Mouse (Mus musculus): ENCODE results near the gene Ttc3. TPM values are rescaled to one million over a fixed set of nuclear protein-coding genes. Genes with fewer than 3 reads are reported as not detected.

Gene Ttc3
- polyA plus RNA-seq, 1 experiment from 2014 or later, result 1,226 TPM

DNA sequence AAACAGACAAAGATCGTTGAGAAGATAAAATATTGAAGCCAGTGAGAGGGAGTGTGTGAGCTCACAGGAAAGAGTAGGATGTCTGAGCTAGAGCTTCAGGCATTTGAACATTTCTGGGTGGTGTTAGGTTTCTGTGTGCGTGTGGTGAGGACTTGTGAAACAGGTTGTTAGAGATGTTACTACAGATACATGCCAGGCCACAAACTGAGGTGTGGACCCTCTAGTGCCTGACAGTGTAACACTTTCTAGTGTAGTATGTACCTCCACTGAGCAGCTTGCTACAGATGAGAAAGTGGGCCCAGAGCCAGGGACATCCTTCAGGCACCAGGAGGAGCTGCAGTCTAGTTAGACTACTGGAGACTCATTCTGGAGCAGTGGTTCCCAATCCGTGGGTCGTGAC, 31.8 kb downstream of the Ttc3 start:
- WGBS, result 87% methylated on average over 4 of the region's 4 CpGs

GRCm38 (mm10) chr16:94411287-94411686, 40.9 kb downstream of the Ttc3 start:
- ATAC-seq (ENCODE audit: low read depth), result no peak
- Histone ChIP-seq H3K4me2 (ENCODE audit: low read depth, low read length) (no peak overlapping the region), H3K36me3 (ENCODE audit: control insufficient read depth, insufficient read depth, low read length) (peaks cover 25% of the 10 kb centered on the region), H3K9ac (replicated peaks; ENCODE audit: low read depth, low read length) (no peak overlapping the region), H3K27me3 (ENCODE audit: control insufficient read depth, insufficient read depth, low read length) (no peaks in the 10 kb centered on the region), H3K9me3 (ENCODE audit: control insufficient read depth, low read length) (no peaks in the 10 kb centered on the region), H3K27ac (ENCODE audit: low read depth, low read length) (no peak overlapping the region), H3K4me3 (ENCODE audit: low read depth, low read length) (no peak overlapping the region), H3K4me1 (ENCODE audit: control insufficient read depth, insufficient read depth, low read length) (no peaks in the 10 kb centered on the region; the same call in 1 of the 2 replicates)
- 93% methylated on average over 3 of the region's 3 CpGs for WGBS

More for the DNA sequence above, 31.8 kb downstream of the Ttc3 start:
- Histone ChIP-seq H3K9ac (replicated peaks; ENCODE audit: low read depth, low read length) (no peak overlapping the region), H3K27me3 (ENCODE audit: control insufficient read depth, insufficient read depth, low read length) (no peaks in the 10 kb centered on the region), H3K36me3 (ENCODE audit: control insufficient read depth, insufficient read depth, low read length) (peaks cover 6% of the 10 kb centered on the region; the same call in 1 of the 2 replicates), H3K9me3 (ENCODE audit: control insufficient read depth, low read length) (no peaks in the 10 kb centered on the region), H3K27ac (ENCODE audit: low read depth, low read length) (no peak overlapping the region), H3K4me1 (ENCODE audit: control insufficient read depth, insufficient read depth, low read length) (no peaks in the 10 kb centered on the region), H3K4me3 (ENCODE audit: low read depth, low read length) (no peak overlapping the region), H3K4me2 (ENCODE audit: low read depth, low read length) (no peak overlapping the region)
- no peak for ATAC-seq (ENCODE audit: low read depth)

- Histone ChIP-seq H3K9ac (replicated peaks; ENCODE audit: low read depth, low read length) (no peak overlapping the region), H3K27me3 (ENCODE audit: control insufficient read depth, insufficient read depth, low read length) (no peaks in the 10 kb centered on the region), H3K27ac (ENCODE audit: low read depth, low read length) (no peak overlapping the region), H3K4me2 (ENCODE audit: low read depth, low read length) (no peak overlapping the region), H3K4me1 (ENCODE audit: control insufficient read depth, insufficient read depth, low read length) (no peaks in the 10 kb centered on the region; the same call in 1 of the 2 replicates), H3K36me3 (ENCODE audit: control insufficient read depth, insufficient read depth, low read length) (peaks cover 27% of the 10 kb centered on the region), H3K4me3 (ENCODE audit: low read depth, low read length) (no peak overlapping the region), H3K9me3 (ENCODE audit: control insufficient read depth, low read length) (no peaks in the 10 kb centered on the region)
- 87% methylated on average over 2 of the region's 2 CpGs for WGBS
- no peak for ATAC-seq (ENCODE audit: low read depth)
Measured at GRCm38 (mm10) chr16:94412198-94412597, 41.8 kb downstream of the Ttc3 start.

DNA sequence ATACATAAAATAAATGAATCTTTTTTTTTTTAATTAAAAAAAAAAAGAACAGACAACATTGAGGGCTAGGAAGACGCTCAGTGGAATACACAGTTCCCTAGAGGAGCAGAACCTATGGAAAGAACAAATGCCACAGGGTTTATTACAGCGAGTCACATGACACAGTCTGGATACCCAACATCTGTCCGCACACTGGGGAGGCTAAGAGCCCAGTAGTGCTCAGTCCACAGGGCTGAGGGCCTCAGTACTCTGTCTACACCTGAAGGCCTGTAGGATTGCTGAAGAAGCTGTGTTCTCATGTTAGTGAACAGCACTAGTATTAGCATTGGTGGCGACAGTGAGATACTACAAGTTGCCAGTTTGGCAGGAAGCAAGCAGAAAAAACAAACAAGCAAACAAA, 42.3 kb downstream of the Ttc3 start:
- H3K36me3 ChIP-seq (ENCODE audit: control insufficient read depth, insufficient read depth, low read length), result peaks cover 28% of the 10 kb centered on the region
- ATAC-seq (ENCODE audit: low read depth), result no peak; the same call in 1 of the 2 replicates
- no peak overlapping the region for H3K4me2 ChIP-seq (ENCODE audit: low read depth, low read length)
- no peak overlapping the region for H3K4me3 ChIP-seq (ENCODE audit: low read depth, low read length)
- H3K27ac ChIP-seq (ENCODE audit: low read depth, low read length), result no peak overlapping the region
- H3K4me1 ChIP-seq (ENCODE audit: control insufficient read depth, insufficient read depth, low read length), result no peaks in the 10 kb centered on the region; the same call in 1 of the 2 replicates
- no peaks in the 10 kb centered on the region for H3K9me3 ChIP-seq (ENCODE audit: control insufficient read depth, low read length)
- 85% methylated on average over 4 of the region's 4 CpGs for WGBS
- no peaks in the 10 kb centered on the region for H3K27me3 ChIP-seq (ENCODE audit: control insufficient read depth, insufficient read depth, low read length)
- H3K9ac ChIP-seq (replicated peaks; ENCODE audit: low read depth, low read length), result no peak overlapping the region

DNA sequence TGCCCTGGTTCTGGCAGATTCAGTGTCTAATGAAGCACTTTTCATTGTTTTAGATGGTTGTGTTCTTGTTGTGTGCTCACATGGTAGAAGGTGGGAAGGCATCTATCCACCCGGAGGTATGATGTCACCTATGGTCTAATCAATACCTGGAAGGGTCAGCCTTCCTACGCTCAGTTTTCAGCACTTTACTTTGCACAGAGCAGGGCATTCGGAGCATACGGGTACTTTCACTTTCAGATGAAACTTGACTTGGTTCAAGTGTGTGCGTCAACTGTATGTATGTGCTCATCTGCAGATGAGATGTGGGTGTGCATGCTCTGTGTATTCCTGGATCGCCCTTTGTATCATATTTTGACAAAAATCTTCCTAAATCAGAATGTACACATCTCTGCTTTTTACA, 43.7 kb downstream of the Ttc3 start:
- H3K9me3 ChIP-seq (ENCODE audit: control insufficient read depth, low read length), result no peaks in the 10 kb centered on the region
- no peaks in the 10 kb centered on the region for H3K27me3 ChIP-seq (ENCODE audit: control insufficient read depth, insufficient read depth, low read length)
- no peak overlapping the region for H3K4me2 ChIP-seq (ENCODE audit: low read depth, low read length)
- no peak overlapping the region for H3K4me3 ChIP-seq (ENCODE audit: low read depth, low read length)
- ATAC-seq (ENCODE audit: low read depth), result no peak
- no peak overlapping the region for H3K27ac ChIP-seq (ENCODE audit: low read depth, low read length)
- WGBS, result 96% methylated on average over 6 of the region's 6 CpGs
- no peak overlapping the region for H3K9ac ChIP-seq (replicated peaks; ENCODE audit: low read depth, low read length)
- H3K36me3 ChIP-seq (ENCODE audit: control insufficient read depth, insufficient read depth, low read length), result peaks cover 36% of the 10 kb centered on the region
- H3K4me1 ChIP-seq (ENCODE audit: control insufficient read depth, insufficient read depth, low read length), result no peaks in the 10 kb centered on the region; the same call in 1 of the 2 replicates

DNA sequence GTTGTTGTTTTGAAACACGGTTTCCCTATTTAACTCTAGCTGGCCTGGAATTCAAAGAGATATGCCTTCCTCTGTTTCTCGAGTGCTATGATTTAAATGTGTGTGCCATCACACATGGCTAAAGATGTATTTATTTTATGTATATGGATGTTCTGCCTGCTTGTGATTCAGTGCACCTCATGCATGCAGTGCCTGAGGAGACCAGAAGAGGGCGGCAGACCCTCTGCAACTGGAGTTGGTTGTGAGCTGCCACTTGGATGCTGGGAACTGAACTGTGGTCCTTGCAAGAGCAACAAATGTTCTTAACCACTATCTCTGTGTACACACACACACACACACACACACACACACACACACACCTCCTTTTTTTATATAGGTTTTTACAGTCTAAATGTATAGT, 50.1 kb downstream of the Ttc3 start:
- H3K27me3 ChIP-seq (ENCODE audit: control insufficient read depth, insufficient read depth, low read length), result no peaks in the 10 kb centered on the region
- ATAC-seq (ENCODE audit: low read depth), result no peak
- H3K36me3 ChIP-seq (ENCODE audit: control insufficient read depth, insufficient read depth, low read length), result peaks cover 65% of the 10 kb centered on the region
- no peak overlapping the region for H3K27ac ChIP-seq (ENCODE audit: low read depth, low read length)
- no peaks in the 10 kb centered on the region for H3K9me3 ChIP-seq (ENCODE audit: control insufficient read depth, low read length)
- H3K9ac ChIP-seq (replicated peaks; ENCODE audit: low read depth, low read length), result no peak overlapping the region
- H3K4me2 ChIP-seq (ENCODE audit: low read depth, low read length), result no peak overlapping the region
- no peak overlapping the region for H3K4me3 ChIP-seq (ENCODE audit: low read depth, low read length)
- 96% methylated on average over 3 of the region's 3 CpGs for WGBS
- no peaks in the 10 kb centered on the region for H3K4me1 ChIP-seq (ENCODE audit: control insufficient read depth, insufficient read depth, low read length)

DNA sequence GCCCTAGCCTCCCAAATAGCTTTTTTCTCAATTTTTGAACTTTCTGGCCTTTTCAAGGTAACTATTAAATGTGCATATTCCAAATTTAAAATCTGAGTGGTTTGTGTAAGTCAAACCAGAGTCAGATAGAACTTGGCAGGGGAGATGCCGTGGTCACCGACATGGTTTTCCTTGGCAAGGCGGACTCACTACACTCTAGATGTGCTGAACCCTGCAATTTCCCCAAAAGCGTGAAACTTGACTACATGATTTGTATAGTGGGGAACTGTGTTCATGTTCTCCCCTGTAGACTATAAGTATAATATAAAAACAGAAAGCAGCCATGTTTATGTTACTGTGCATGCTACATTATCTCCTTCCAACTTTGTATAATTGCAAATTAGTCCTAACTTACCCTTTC, 58.5 kb downstream of the Ttc3 start:
- Histone ChIP-seq H3K27me3 (ENCODE audit: control insufficient read depth, insufficient read depth, low read length) (no peaks in the 10 kb centered on the region), H3K36me3 (ENCODE audit: control insufficient read depth, insufficient read depth, low read length) (peaks cover 74% of the 10 kb centered on the region), H3K9me3 (ENCODE audit: control insufficient read depth, low read length) (no peaks in the 10 kb centered on the region), H3K4me1 (ENCODE audit: control insufficient read depth, insufficient read depth, low read length) (no peaks in the 10 kb centered on the region), H3K27ac (ENCODE audit: low read depth, low read length) (no peak overlapping the region), H3K9ac (replicated peaks; ENCODE audit: low read depth, low read length) (no peak overlapping the region), H3K4me3 (ENCODE audit: low read depth, low read length) (no peak overlapping the region), H3K4me2 (ENCODE audit: low read depth, low read length) (no peak overlapping the region)
- 94% methylated on average over 4 of the region's 4 CpGs for WGBS
- ATAC-seq (ENCODE audit: low read depth), result no peak

GRCm38 (mm10) chr16:94435495-94436234, 65.2 kb downstream of the Ttc3 start:
- Histone ChIP-seq H3K4me3 (ENCODE audit: low read depth, low read length) (no peak overlapping the region), H3K27ac (ENCODE audit: low read depth, low read length) (no peak overlapping the region), H3K4me1 (ENCODE audit: control insufficient read depth, insufficient read depth, low read length) (no peaks in the 10 kb centered on the region), H3K36me3 (ENCODE audit: control insufficient read depth, insufficient read depth, low read length) (peaks cover 83% of the 10 kb centered on the region), H3K27me3 (ENCODE audit: control insufficient read depth, insufficient read depth, low read length) (no peaks in the 10 kb centered on the region), H3K9ac (replicated peaks; ENCODE audit: low read depth, low read length) (no peak overlapping the region), H3K4me2 (ENCODE audit: low read depth, low read length) (no peak overlapping the region), H3K9me3 (ENCODE audit: control insufficient read depth, low read length) (no peaks in the 10 kb centered on the region)
- 97% methylated on average over 8 of the region's 8 CpGs for WGBS
- ATAC-seq (ENCODE audit: low read depth), result no peak

- no peaks in the 10 kb centered on the region for H3K9me3 ChIP-seq (ENCODE audit: control insufficient read depth, low read length)
- no peak overlapping the region for H3K9ac ChIP-seq (replicated peaks; ENCODE audit: low read depth, low read length)
- no peak overlapping the region for H3K27ac ChIP-seq (ENCODE audit: low read depth, low read length)
- no peak for ATAC-seq (ENCODE audit: low read depth)
- H3K36me3 ChIP-seq (ENCODE audit: control insufficient read depth, insufficient read depth, low read length), result peaks cover 81% of the 10 kb centered on the region
- no peaks in the 10 kb centered on the region for H3K27me3 ChIP-seq (ENCODE audit: control insufficient read depth, insufficient read depth, low read length)
- no peak overlapping the region for H3K4me2 ChIP-seq (ENCODE audit: low read depth, low read length)
- WGBS, result 95% methylated on average over 2 of the region's 2 CpGs
- no peaks in the 10 kb centered on the region for H3K4me1 ChIP-seq (ENCODE audit: control insufficient read depth, insufficient read depth, low read length)
- no peak overlapping the region for H3K4me3 ChIP-seq (ENCODE audit: low read depth, low read length)
Measured at GRCm38 (mm10) chr16:94436801-94437200, 66.4 kb downstream of the Ttc3 start.

Data from neural tube, embryonic 14.5 days (tissue).